Mouse (Mus musculus): ENCODE results near the gene Cep85l. TPM values are rescaled to one million over a fixed set of nuclear protein-coding genes. Genes with fewer than 3 reads are reported as not detected.

Cep85l gene
- polyA plus RNA-seq, 1 experiment from 2014 or later: 5.6 TPM

DNA sequence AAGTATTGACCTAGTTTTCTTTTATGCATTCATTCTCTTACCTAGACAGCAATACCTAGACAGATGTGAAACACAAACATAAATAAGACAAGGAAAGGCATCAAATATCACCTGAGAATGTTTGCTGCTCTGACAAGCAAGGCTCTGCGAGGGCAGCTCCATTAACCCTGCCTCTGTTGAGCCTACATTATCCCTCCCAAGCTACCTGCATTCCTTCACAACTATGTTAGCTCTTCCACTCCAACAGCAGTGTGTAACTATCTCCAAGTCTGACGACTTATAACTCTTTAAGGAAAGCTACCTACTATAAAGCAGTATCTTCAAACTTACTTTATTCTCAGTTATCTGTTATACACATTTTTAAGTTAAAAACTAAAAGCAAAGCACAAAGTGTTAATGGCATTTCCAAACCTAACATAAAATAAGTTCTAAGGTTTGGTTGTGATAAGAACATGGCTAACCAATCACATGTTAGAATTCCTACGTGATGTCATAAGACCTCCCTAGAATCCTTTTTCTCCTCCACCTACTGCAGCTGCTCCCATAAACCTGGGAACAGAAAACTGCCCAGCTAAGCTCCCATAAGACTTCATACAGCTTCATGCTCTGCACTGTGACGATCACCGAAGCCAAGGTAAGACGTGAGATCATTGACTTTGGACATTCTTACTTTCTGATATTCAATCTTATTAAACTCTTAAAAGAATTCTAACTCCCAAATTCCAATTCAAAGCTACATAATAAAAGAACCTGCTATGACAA is 42.4 kb downstream of the Cep85l start, which contains the start of gene Pln:
Gene Pln (plus strand): TSS at position 506 of the 762 bp plus-strand sequence.
- no peaks in the 10 kb centered on the region for H3K4me1 ChIP-seq
- H3K4me3 ChIP-seq: no peak within 1 kb of the TSS
- no peak within 1 kb of the TSS for H3K4me2 ChIP-seq
- ATAC-seq: no peak
- H3K9ac ChIP-seq: no peak within 1 kb of the TSS
- no peaks in the 10 kb centered on the region for H3K9me3 ChIP-seq (replicated peaks)
- no peaks in the 10 kb centered on the region for H3K36me3 ChIP-seq (ENCODE audit: poor library complexity, severe bottlenecking)
- no peaks in the 10 kb centered on the region for H3K27me3 ChIP-seq
- H3K27ac ChIP-seq: no peak within 1 kb of the TSS
- WGBS: 83% methylated on average over 6 of the region's 6 CpGs

GRCm38 (mm10) chr10:53335974-53336373 is 43.8 kb downstream of the Cep85l start:
- WGBS: 95% methylated on average over 3 of the region's 3 CpGs
- ATAC-seq: no peak
- H3K27ac ChIP-seq: no peak overlapping the region

DNA sequence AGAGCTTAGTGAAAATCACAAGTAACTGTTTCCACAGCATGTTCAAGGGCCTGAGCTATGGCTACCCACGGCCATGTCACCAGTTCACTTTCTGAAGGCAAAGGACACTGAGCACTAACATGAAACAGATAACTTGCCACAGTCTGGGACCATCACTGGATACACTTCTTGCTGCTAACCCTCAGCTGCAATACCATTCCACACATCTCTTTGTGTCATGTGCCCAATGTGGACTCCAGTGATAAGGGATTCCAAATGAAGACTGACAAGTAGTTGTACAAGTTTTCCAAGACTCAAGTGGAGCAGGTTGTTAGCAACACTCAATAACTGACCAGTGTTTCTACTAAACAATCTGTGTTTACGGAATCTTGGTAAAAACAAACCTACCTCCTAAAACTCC is 44.5 kb downstream of the Cep85l start:
- Histone ChIP-seq H3K4me1 (no peaks in the 10 kb centered on the region), H3K4me3 (no peak overlapping the region), H3K4me2 (no peak overlapping the region), H3K27ac (no peak overlapping the region), H3K9ac (no peak overlapping the region), H3K36me3 (ENCODE audit: poor library complexity, severe bottlenecking) (no peaks in the 10 kb centered on the region), H3K27me3 (no peaks in the 10 kb centered on the region), H3K9me3 (replicated peaks) (no peaks in the 10 kb centered on the region)
- no peak for ATAC-seq
- 100% methylated on average over 2 of the region's 2 CpGs for WGBS

More at GRCm38 (mm10) chr10:53335974-53336373, 43.8 kb downstream of the Cep85l start:
- H3K27me3 ChIP-seq: no peaks in the 10 kb centered on the region
- H3K4me3 ChIP-seq: no peak overlapping the region
- no peaks in the 10 kb centered on the region for H3K9me3 ChIP-seq (replicated peaks)
- no peak overlapping the region for H3K9ac ChIP-seq
- H3K4me2 ChIP-seq: no peak overlapping the region
- no peaks in the 10 kb centered on the region for H3K4me1 ChIP-seq
- no peaks in the 10 kb centered on the region for H3K36me3 ChIP-seq (ENCODE audit: poor library complexity, severe bottlenecking)

DNA sequence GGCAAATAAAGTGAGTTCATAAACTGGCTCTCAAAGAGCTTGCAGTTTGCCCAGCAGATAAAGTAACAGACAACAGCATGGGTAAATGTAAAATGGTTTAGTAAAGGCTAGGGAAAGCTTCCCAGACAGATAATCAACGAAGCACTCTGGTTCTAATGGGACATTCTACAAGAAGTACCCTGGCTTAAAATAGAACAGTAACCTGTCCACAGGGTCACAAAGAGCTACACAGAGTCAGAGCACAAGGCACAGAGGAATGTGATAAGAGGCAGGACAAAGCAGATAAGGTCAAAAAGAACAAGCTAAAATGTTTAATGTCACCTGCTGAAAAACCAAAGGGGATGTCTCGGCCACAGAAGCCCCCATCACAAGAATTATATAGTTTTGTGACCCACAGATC is 47.0 kb downstream of the Cep85l start:
- Histone ChIP-seq H3K9me3 (replicated peaks) (no peaks in the 10 kb centered on the region), H3K27me3 (no peaks in the 10 kb centered on the region), H3K36me3 (ENCODE audit: poor library complexity, severe bottlenecking) (no peaks in the 10 kb centered on the region), H3K4me3 (no peak overlapping the region), H3K4me1 (no peaks in the 10 kb centered on the region), H3K9ac (no peak overlapping the region), H3K27ac (no peak overlapping the region), H3K4me2 (no peak overlapping the region)
- ATAC-seq: no peak
- WGBS: 84% methylated on average over 2 of the region's 2 CpGs

GRCm38 (mm10) chr10:53329257-53329656 is 50.5 kb downstream of the Cep85l start:
- Histone ChIP-seq H3K4me3 (no peak overlapping the region), H3K9ac (no peak overlapping the region), H3K4me2 (no peak overlapping the region), H3K27me3 (no peaks in the 10 kb centered on the region), H3K36me3 (ENCODE audit: poor library complexity, severe bottlenecking) (no peaks in the 10 kb centered on the region), H3K4me1 (no peaks in the 10 kb centered on the region), H3K27ac (no peak overlapping the region), H3K9me3 (replicated peaks) (no peaks in the 10 kb centered on the region)
- no peak for ATAC-seq
- 77% methylated on average over 3 of the region's 3 CpGs for WGBS

- Histone ChIP-seq H3K36me3 (ENCODE audit: poor library complexity, severe bottlenecking) (no peaks in the 10 kb centered on the region), H3K4me2 (no peak overlapping the region), H3K27ac (no peak overlapping the region), H3K9me3 (replicated peaks) (no peaks in the 10 kb centered on the region), H3K4me1 (no peaks in the 10 kb centered on the region), H3K9ac (no peak overlapping the region), H3K4me3 (no peak overlapping the region), H3K27me3 (no peaks in the 10 kb centered on the region)
- ATAC-seq: no peak
Measured at GRCm38 (mm10) chr10:53326367-53326766, 53.4 kb downstream of the Cep85l start.

DNA sequence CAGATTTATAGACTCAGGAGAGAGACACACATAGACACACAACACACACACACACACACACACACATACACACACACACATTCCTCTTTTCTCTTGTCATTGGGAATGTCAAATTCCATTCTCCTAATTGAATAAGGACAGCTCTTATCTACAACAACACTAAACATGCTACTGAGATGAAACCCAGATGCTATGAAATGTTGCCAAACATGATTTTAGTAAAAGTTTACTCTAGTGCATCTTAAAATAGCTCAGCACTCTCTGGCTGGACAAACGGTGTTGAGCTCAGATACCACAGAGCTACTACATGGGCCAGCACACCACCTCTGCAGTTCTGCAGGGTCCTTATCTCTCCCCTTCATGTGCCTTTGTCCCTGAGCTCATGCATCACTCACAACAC is 55.1 kb downstream of the Cep85l start:
- Histone ChIP-seq H3K9ac (no peak overlapping the region), H3K9me3 (replicated peaks) (no peaks in the 10 kb centered on the region), H3K27me3 (no peaks in the 10 kb centered on the region), H3K27ac (no peak overlapping the region), H3K4me1 (no peaks in the 10 kb centered on the region), H3K4me2 (no peak overlapping the region), H3K4me3 (no peak overlapping the region), H3K36me3 (ENCODE audit: poor library complexity, severe bottlenecking) (no peaks in the 10 kb centered on the region)
- 85% methylated on average over 1 of the region's 1 CpGs for WGBS
- no peak for ATAC-seq

DNA sequence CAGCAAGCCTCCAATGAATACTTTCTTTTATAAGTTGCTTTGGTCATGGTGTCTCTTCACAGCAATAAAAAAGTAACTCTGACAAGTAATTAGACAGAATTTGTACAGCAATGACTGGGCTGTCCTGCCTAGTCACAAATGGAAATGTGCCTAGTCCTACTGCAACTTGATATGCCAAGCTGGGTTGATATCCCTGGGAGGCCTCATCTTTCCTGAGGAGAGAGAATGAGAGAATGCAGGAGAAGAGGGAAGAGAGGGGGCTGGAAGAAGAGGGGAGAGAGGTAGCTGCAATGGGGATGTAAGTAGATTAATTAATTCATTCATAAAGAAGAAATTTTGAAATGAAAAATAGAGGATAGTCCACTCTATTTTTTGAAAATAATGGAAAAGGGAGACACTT is 56.4 kb downstream of the Cep85l start:
- Histone ChIP-seq H3K36me3 (ENCODE audit: poor library complexity, severe bottlenecking) (no peaks in the 10 kb centered on the region), H3K4me2 (no peak overlapping the region), H3K4me1 (no peaks in the 10 kb centered on the region), H3K27me3 (no peaks in the 10 kb centered on the region), H3K9me3 (replicated peaks) (no peaks in the 10 kb centered on the region), H3K4me3 (no peak overlapping the region), H3K9ac (no peak overlapping the region), H3K27ac (no peak overlapping the region)
- no peak for ATAC-seq

GRCm38 (mm10) chr10:53306674-53307073 is 73.1 kb downstream of the Cep85l start:
- Histone ChIP-seq H3K4me3 (no peak overlapping the region), H3K36me3 (ENCODE audit: poor library complexity, severe bottlenecking) (no peaks in the 10 kb centered on the region; the same call in 1 of the 2 replicates), H3K4me1 (no peaks in the 10 kb centered on the region), H3K9ac (no peak overlapping the region), H3K4me2 (no peak overlapping the region), H3K9me3 (replicated peaks) (no peaks in the 10 kb centered on the region), H3K27me3 (no peaks in the 10 kb centered on the region), H3K27ac (no peak overlapping the region)
- ATAC-seq: no peak
- WGBS: 90% methylated on average over 3 of the region's 3 CpGs

DNA sequence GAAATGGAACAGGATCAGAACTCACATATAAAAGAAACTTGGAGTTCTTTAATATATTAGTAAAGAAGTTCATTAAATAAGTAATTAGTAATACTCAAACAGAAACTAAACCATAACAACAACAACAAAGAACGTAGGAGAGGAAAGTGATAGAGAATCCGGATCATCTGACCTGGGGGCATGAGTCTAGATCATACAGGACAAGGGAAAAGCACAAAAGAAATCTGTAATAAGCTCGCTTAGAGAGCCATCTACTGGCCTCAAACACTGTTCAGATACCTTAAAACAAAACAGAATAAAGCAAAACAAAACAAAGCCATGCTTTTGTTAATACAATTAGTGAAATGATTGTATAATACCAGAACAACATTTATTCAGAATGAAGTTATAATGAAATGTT is 73.9 kb downstream of the Cep85l start:
- Histone ChIP-seq H3K36me3 (ENCODE audit: poor library complexity, severe bottlenecking) (no peaks in the 10 kb centered on the region; the same call in 1 of the 2 replicates), H3K4me3 (no peak overlapping the region), H3K9me3 (replicated peaks) (no peaks in the 10 kb centered on the region), H3K27ac (no peak overlapping the region), H3K9ac (no peak overlapping the region), H3K27me3 (no peaks in the 10 kb centered on the region), H3K4me1 (no peaks in the 10 kb centered on the region), H3K4me2 (no peak overlapping the region)
- peak; percentile 80; the same call in 1 of the 2 replicates for ATAC-seq
- WGBS: 30% methylated on average over 3 of the region's 3 CpGs

GRCm38 (mm10) chr10:53285147-53285546 is 94.6 kb downstream of the Cep85l start:
- no peak for ATAC-seq
- H3K27me3 ChIP-seq: no peaks in the 10 kb centered on the region
- H3K9ac ChIP-seq: no peak overlapping the region
- no peaks in the 10 kb centered on the region for H3K4me1 ChIP-seq
- H3K4me3 ChIP-seq: no peak overlapping the region
- H3K27ac ChIP-seq: no peak overlapping the region
- peaks cover 15% of the 10 kb centered on the region for H3K36me3 ChIP-seq (ENCODE audit: poor library complexity, severe bottlenecking)
- H3K4me2 ChIP-seq: no peak overlapping the region
- H3K9me3 ChIP-seq (replicated peaks): no peaks in the 10 kb centered on the region

DNA sequence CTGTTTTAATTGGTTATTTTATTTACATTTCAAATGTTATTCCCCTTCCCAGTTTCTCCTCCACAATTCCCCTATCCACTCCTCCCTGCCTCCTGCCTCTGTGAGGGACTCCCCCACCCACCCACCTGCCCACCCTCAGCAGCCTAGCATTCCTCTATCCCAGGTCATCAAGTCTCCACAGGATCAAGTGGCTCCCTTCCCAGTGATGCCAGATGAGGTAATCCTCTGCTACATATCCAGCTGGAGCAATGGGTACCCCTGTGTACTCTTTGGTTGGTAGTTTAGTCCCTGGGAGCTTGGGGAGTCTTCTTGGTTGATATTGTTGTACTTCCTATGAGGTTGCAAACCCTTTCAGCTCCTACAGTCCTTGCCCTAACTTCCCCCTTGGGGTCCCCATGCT is 107.5 kb downstream of the Cep85l start:
- no peak overlapping the region for H3K9ac ChIP-seq
- no peak overlapping the region for H3K4me2 ChIP-seq
- no peaks in the 10 kb centered on the region for H3K9me3 ChIP-seq (replicated peaks)
- peaks cover under 1% of the 10 kb centered on the region; the same call in 1 of the 2 replicates for H3K36me3 ChIP-seq (ENCODE audit: poor library complexity, severe bottlenecking)
- no peak overlapping the region for H3K4me3 ChIP-seq
- ATAC-seq: no peak
- no peaks in the 10 kb centered on the region for H3K27me3 ChIP-seq
- H3K27ac ChIP-seq: no peak overlapping the region
- no peaks in the 10 kb centered on the region for H3K4me1 ChIP-seq

GRCm38 (mm10) chr10:53262021-53262420 is 117.7 kb downstream of the Cep85l start:
- Histone ChIP-seq H3K4me1 (no peaks in the 10 kb centered on the region), H3K36me3 (ENCODE audit: poor library complexity, severe bottlenecking) (no peaks in the 10 kb centered on the region), H3K27ac (no peak overlapping the region), H3K4me2 (no peak overlapping the region), H3K4me3 (no peak overlapping the region), H3K9me3 (replicated peaks) (no peaks in the 10 kb centered on the region), H3K27me3 (no peaks in the 10 kb centered on the region), H3K9ac (no peak overlapping the region)
- 46% methylated on average over 1 of the region's 1 CpGs for WGBS
- ATAC-seq: no peak
